Mouse (Mus musculus) retina, embryonic 14.5 days (tissue): ENCODE results near the gene Car14.
A peak's percentile ranks its signal among the peaks of the same experiment; 100 is the strongest.
"Not testable (repeated sequence)": the region's sequence is repeated elsewhere in the genome, so short reads cannot be mapped to it uniquely, and the experiment has no call there.

ENCODE experiments used
- DNase-seq: peaks from one replicate; pipeline ENCODE4 v3.0.0-alpha.2; 2015; ENCODE audit warnings: low spot score

Car14 gene

GRCm38 (mm10) chr3:95904568-95904967 lies at the start of gene Car14:
Car14 (minus strand) TSS chr3:95904691.
- peak; percentile 46 for DNase-seq

DNA sequence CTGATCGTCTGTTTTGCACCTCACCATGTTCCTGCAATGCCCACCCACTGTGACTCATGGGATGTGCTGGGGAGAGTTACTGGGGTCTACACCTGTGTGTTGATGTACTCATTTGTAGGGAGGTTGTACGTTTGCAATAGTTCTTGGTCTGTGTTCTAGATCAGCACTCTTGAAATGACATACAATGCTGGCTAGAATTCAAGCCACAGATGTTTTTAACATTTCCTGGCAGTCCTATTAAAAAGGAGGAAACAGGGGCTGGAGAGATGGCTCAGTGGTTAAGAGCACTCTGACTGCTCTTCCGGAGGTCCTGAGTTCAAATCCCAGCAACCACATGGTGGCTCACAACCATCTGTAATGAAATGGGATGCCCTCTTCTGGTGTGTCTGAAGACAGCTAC lies 49.0 kb upstream of the Car14 start:
- no peak for DNase-seq

- peak; percentile 48 for DNase-seq
These were observed 48.5 kb upstream of the Car14 start for GRCm38 (mm10) chr3:95953023-95953422.

DNA sequence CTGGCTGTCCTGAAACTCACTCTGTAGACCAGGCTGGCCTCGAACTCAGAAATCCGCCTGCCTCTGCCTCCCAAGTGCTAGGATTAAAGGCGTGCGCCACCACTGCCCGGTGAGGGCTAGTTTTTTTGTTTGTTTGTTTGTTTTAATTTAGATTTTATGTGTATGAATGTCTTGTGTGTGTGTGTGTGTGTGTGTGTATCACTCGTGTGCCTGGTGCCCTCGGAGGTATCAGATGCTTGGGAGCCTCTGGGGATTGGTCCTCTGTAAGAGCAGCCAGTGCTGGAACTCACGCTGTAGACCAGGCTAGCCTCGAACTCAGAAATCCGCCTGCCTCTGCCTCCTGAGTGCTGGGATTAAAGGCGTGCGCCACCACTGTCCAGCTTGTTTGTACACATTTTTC lies 47.1 kb upstream of the Car14 start:
- not testable (repeated sequence) for DNase-seq

DNA sequence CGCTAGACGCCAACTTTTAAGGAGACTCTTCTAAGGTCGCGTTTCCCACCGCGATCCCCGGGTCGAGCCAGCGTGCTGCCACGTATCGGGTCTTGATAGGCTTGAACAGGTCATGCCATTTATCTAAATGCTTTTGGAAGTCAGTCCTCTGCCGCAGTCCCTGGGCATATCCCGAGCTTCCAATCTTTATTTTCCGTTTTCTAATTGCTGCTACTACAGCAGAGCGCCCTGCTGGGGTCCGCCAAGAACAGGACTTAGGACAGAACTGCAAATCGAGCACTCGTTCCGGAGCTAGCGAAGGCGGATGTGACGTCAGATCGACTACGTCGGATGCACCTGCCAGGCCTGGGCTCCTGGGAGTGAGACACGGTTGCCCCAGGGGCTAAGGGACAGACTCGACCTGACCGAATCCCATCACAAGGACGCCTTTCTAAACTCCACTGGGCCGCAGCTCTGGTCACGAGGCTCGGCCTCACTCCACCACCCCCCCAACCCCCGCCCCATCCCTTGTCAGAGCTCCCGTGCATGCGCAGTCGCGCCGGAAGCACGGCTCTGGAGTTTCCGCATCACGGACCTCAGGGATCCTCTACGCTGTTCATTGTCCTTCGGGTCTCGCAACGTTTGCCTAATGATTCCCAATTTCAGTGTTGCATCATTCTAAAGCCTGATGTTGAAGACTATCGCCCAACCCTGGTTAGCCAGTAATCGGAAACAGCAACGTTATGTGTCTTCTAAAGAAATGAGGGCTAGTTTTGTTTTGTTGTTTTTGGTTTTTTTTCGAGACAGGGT lies 46.5 kb upstream of the Car14 start:
- peak; percentile 89 for DNase-seq

DNA sequence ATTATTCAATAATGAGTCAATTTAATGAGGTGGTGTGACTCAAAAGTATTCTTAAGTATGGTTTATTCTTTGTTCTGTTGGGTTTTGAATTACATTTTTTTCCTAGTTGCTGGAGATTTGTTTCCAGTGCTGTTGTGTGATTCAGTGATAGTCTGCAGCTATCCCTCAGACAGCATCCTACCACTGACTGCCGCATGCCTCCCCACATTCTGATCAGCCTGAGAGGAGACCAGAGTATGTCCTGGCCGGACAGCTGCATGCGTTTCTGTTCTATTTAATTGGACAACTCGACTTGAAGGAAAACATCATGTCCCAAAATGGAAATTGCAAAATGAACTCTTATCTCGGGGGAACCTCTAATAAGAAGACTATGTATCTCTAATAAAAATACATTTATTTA lies 43.8 kb upstream of the Car14 start:
- no peak for DNase-seq

DNA sequence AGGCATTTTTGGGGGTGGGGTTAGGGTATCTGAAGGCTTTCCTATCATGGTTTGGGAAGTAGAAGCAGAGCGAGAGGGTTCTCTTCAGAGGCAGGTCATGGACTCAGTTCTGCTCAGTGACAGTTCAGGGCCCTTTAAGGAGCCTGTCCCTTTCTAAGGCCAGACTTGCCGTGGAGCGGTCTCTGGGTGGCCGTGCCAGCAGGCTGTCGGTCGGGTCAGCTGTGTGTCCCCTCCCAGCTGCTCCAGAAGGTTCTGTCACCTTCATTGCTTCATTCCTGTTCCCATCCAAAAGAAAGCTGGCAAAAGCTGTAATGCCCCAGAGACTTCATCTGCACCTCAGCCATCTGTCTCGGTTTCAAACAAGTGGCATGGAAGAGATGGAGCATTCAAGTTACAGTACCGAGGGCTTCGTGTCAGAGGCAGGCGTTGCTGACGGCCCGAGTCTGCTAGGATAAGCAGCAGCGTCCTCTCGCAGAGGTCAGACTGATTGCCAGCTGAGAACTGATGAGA lies 41.3 kb upstream of the Car14 start:
- DNase-seq, result no peak

DNA sequence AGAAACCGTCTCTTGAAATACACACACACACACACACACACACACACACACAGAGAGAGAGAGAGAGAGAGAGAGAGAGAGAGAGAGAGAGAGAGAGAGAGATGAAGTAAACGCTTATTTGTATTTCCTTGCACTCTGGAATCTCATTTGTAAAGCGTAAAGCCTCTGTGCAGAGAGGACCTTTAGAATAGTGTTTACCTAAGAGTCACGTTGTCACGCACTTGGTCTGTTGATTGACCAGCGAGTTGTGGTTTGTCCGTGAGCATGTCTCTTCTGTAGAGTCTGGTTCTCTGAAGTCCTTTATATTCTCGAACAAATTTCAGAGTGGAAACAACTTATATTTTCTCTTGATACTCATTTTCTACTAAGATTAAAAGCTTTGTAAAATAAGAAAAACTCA lies 40.3 kb upstream of the Car14 start:
- DNase-seq, result no peak

GRCm38 (mm10) chr3:95943226-95943625 lies 38.7 kb upstream of the Car14 start:
- no peak for DNase-seq

GRCm38 (mm10) chr3:95942749-95943148 lies 38.3 kb upstream of the Car14 start:
- DNase-seq, result no peak

DNA sequence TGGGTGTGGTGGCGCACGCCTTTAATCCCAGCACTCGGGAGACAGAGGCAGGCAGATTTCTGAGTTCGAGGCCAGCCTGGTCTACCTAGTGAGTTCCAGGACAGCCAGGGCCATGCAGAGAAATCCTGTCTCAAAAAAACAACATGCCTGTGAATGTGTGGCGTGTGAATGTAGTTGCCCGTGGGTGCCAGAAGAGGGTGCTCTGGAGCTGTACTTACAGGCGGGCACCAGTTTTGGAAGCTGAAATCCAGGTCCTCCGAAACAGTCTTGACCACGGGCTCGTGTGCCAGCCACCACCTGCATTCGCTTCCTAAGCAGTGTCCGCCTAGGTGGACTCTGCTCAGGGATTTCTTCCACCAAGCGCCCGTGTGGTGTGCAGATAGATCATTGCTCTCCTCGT lies 34.3 kb upstream of the Car14 start:
- DNase-seq, result no peak

DNA sequence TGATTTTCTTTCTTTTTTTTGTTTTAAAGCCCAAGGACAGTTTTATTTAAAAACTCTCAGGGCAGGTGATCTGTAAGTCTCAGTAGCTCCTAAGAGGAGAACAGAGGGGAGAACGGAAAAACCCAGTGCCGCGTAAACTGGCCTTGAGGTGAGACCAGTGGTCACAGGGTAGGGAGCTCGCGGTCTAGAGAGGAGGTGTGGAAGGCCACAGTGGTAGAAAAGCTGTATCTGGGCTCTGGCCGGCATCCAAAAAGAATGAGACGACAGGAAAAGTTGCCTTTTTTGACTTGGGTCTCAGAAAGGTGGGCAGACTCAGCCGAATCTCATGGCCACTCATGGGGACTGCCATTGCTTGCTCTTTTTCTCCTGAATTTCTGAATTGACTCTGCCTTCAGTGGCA lies 33.7 kb upstream of the Car14 start:
- no peak for DNase-seq

GRCm38 (mm10) chr3:95934448-95934847 lies 30.0 kb upstream of the Car14 start:
- no peak for DNase-seq

DNA sequence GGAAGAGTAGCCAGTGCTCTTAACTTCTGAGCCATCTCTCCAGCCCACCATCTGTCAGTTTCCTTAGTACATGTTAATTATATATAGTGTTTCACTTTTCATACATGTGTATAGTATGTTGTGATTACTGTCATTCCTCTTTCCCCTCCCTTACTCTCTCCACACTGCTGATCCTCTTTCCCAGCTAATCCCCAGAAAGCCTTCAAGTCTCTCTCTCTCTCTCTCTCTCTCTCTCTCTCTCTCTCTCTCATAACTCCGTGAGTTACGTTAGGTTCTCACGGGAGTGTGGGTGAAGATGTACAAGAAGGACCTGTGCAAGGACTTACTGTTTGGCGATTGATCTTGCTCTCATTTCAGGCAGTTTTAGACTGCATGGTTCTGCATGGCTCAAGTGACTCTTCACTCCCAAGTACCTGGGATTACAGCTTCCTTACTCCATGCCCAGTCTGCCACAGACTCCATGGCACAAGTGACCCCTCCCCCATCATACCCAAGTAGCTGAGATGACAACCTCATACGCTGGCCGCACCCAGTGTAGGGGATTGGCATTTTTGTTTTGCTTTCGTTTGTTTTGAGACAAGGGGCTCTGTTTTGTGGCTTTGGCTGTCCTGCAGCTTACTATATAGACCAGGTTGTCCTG lies 28.7 kb upstream of the Car14 start:
- no peak for DNase-seq

DNA sequence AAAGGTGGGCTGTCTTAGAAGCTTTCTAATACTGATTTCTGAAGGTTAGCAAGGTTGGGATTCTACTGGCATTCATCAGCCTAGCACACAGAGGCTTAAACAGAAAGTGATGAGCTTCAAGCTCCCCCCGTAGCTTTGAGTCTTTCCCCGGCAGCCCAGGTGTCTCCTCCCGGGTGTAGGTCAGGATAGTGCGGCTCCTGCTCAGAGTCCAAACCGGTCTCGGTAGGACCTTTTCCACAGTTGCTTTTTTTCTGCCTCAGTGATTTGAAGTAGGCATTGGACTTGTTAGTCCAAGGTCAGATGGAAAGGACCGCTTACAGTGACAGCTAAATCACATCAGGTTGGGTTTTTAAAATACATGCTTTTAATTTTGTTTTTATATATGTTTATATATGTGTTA lies 28.1 kb upstream of the Car14 start:
- no peak for DNase-seq

DNA sequence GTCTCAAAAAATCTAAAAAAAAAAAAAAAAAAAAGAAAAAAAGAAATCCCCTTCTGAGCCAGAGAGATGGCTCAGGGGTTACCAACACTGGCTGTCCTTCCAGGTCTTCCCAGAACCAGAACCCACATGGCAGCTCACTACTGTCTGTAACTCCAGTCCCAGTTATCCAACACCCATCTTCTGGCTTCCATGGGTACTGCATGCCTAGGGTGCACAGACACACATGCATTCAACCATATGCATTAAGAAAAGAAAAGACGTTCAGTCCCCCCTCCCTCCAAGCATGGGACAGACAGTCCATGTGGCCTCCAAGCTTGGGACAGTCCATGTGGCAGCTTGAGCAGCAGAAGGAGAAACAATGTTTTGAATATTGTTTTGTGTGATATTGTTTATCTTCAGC lies 27.7 kb upstream of the Car14 start:
- DNase-seq, result no peak

DNA sequence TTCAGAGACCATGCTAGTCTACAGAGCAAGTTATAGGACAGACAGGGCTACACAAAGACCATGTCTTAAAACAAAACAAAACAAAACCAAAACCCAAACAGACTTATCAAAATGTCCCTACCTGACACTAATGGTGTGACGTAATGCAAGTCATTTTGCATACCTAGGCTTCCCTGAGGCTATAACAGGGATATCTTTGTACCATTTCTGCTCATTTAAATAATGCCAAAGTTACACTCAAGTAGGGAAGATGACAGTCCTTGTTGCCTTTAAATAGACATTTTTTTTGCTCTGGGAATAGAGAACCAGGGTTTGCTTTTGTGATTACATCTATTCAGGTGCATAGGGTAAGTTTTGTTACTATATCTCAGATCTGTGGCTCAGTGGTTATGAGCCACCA lies 27.0 kb upstream of the Car14 start:
- DNase-seq, result no peak

- no peak for DNase-seq
These were observed 25.9 kb upstream of the Car14 start for GRCm38 (mm10) chr3:95930471-95930789.

GRCm38 (mm10) chr3:95929581-95930470 lies 25.3 kb upstream of the Car14 start:
- peak; percentile 69 for DNase-seq

GRCm38 (mm10) chr3:95928658-95929503 lies 24.4 kb upstream of the Car14 start, which contains the start of gene Anp32e:
Anp32e (plus strand) TSS chr3:95929246.
- DNase-seq, result peak; percentile 99

- no peak for DNase-seq
These were observed 23.8 kb upstream of the Car14 start for GRCm38 (mm10) chr3:95928261-95928657.

GRCm38 (mm10) chr3:95925087-95925486 lies 20.6 kb upstream of the Car14 start:
- DNase-seq, result no peak
